Mouse (Mus musculus) heart, postnatal 10 days (tissue): ENCODE data around the gene Kbtbd4. TPM values are rescaled to one million over a fixed set of nuclear protein-coding genes. Genes with fewer than 3 reads are reported as not detected.
"Not testable (repeated sequence)": the region's sequence is repeated elsewhere in the genome, so short reads cannot be mapped to it uniquely, and the experiment has no call there.

Source experiments
- DNase-seq, 2 experiments: peaks; one replicate each; pipeline ENCODE4 v3.0.0; 2021
- intact Hi-C: fragments of 180-260 bp; cut with DNase I; formaldehyde crosslinking; loops from one replicate; pipeline ENCODE4 v1.15.1; 2025
- total RNA-seq, 2 experiments: library from RNA; stranded (reverse); gene quantifications; 2 replicates each; pipeline ENCODE4 v1.2.3; 2021

Gene Kbtbd4
- total RNA-seq, 2 experiments from 2014 or later: 21.7 to 26.1 TPM

DNA sequence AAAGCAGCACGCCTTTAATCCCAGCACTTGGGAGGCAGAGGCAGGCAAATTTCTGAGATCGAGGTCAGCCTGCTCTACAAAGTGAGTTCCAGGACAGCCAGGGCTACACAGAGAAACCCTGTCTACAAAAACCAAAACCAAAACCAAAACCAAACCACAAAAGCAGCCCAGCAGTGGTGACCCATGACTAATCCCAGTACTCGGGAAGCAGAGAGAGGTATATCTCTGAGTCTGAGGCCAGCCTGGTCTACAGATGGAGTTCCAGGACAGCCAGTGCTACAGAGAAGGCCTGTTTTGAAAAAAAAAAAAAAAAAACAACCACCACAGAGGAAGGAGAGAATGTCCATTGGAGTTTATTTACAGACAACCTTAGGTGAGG is 10.3 kb upstream of the Kbtbd4 start:
- DNase-seq, intact Hi-C loops: not testable (repeated sequence)

DNA sequence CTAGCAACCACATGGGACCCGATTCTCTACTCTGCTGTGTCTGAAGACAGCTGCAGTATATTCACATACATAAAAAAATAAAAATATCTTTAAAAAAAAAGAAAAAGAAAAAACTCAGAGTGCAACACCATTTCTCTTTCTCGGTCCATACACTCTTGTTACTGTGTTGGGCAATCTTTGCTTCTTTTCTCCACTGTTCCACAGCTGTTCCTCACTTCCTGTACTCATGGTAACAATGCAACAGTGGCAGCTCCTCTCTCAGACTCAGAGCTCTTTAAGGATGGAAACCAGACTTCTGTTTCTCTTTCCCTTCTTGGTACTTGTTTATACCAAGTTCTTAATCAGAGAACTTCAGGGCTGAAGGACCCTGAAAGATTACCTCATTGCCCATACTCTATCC is 1.1 kb upstream of the Kbtbd4 start:
- DNase-seq: no peak
- intact Hi-C loops: loop anchor here (5.0 kb wide), 1 partner anchor 36 kb away; no protein-coding TSS in a partner anchor

DNA sequence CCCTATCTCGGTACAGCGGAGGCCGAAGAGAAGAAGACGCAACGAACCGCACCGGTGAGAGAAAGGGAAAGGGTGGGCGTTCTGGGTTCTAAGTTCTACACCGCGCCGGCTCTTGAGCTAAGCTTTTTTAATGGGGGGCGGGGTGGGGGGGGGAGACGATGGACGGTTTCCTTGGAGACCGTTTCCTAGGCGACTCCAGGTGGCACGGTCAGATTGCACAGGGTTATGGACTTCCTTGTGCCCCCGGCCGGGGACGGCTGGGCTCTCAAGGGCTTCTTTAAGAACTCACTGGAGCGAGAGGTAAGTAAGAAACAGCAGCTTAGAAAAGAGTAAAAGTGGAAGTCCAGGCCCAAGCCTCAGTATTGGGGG is 300 bp downstream of the Kbtbd4 start:
- DNase-seq: no peak
- intact Hi-C loops: loop anchor here (5.0 kb wide), 1 partner anchor 38 kb away; no protein-coding TSS in a partner anchor

DNA sequence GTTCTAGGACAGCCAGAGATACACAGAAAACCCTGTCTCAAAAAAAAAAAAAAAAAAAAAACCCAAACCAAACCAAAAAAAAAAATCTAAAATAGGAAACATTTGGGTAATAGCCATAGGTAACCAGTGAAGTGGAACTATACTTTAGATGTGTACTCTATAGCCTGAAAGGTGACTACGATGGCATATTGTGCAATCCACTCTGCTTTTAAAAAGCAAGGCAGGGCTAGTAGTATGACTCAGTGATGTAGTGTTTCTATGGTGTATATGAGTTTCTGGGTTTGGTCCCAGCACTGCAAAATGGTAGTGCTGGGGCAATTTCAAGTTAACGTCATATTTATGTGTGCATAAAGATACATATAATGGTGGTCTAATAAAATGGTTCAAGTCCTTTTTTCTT is 2.2 kb downstream of the Kbtbd4 start:
- intact Hi-C loops: no loop called here
- no peak for DNase-seq

DNA sequence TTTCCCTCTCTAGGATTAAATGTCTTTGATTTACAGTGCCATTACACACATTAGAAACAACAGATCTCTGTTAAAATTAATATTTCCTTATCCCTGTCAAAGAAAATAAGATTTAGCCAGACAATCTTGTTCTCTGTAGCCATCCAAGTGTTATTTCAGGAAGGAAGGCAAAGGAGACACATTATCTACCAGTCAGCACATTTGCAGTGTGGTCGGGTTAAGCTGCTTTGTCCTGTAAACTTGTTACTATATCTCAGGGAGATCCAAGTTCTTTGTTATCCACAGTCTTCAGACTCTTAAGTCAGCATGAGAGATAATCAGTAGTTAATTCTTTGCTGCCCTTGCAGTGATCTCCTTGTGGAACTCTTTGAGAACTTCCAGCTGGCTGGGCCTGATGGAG is 6.3 kb downstream of the Kbtbd4 start:
- intact Hi-C loops: no loop called here

DNA sequence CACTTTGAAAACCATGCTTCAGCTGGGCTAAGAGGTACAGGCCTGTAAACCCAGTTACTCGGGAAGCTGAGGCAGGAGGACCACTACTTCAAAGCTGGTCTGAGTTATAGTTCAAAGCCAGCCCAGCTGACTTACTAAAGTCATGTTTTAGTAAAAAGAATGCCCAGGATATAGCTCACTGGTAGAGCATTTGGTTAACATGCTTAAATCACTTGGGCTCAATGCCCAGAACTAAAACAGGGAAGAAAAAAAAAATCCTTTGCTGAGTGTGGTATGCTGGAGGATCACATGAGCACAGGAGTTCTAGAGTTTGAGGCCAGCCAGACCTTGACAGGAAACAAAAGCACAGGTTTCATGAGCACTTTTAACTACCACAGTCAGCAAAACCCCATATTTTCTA is 7.1 kb downstream of the Kbtbd4 start:
- intact Hi-C loops: no loop called here
- no peak for DNase-seq

More for the DNA sequence above, 6.3 kb downstream of the Kbtbd4 start:
- no peak for DNase-seq

DNA sequence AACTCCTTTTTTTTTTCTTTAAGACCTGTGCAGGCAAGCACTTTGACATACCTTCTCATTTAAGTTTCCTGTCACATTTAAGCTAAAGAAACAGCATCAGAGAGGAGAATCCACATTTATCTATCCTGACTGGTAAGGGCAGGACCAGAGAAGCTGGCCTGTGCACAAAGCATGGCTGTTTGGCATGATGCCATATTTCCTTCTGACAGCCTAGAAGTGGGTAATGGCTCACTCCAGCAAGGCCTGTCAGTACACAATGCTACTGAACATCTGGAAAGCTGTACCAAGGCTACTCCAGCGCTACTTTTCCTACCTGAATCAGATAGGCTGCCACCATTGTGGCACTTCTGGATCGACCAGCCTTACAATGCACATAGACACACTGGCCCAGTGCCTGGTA is 9.1 kb downstream of the Kbtbd4 start:
- intact Hi-C loops: no loop called here

DNA sequence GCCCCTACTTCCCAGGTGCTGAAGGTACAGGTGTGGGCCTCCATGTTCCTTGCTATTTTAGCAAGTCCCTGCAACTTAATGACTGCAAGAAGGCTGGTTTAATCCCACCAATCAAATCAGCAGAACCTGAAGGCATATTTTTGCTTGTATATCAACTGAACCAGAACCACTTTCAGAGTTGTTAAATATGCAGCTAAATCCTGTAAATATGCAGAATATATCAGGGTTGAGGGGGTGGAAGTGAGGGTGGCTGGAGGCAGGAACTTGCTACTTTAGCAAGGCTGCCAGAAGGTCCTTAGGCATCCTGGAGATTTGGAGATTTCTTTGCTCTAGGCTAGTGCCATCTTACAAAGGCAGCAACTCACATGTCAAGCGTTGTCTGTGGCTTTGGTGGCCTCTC is 11.0 kb downstream of the Kbtbd4 start:
- DNase-seq: no peak
- intact Hi-C loops: no loop called here

More for the DNA sequence above, 9.1 kb downstream of the Kbtbd4 start:
- peak; percentile 58 to 63 for DNase-seq

DNA sequence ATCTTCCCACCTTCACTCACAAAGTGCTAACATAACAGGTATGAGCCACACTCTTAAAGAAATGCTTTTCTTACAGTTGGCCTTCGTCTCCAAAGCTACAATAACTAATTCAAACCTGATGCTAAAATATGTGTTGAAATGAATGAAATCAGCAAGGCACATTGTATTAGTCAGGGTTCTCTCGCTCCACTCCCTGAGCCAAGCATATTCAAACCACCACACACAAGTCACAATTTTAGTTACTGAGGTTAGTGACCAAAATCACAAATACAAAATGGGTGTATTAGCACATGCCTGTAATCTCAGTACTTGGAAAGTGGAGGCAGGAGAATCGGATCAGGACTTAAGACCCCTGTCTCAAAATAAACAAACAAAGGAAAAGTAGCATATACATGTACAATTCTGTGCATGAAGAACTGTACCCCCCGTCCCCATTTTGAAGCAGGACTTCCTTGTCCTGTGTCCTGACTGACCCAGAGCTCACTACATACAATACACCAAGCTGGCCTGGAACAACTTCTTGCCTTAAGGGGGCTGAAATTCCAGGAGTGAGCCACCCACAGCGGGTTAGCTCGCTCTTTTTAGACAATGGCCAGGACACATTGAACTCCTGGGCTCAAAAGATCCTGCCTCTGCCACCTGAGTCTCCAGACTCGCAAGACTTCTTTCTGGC is 12.2 kb downstream of the Kbtbd4 start:
- intact Hi-C loops: no loop called here
- no peak for DNase-seq

DNA sequence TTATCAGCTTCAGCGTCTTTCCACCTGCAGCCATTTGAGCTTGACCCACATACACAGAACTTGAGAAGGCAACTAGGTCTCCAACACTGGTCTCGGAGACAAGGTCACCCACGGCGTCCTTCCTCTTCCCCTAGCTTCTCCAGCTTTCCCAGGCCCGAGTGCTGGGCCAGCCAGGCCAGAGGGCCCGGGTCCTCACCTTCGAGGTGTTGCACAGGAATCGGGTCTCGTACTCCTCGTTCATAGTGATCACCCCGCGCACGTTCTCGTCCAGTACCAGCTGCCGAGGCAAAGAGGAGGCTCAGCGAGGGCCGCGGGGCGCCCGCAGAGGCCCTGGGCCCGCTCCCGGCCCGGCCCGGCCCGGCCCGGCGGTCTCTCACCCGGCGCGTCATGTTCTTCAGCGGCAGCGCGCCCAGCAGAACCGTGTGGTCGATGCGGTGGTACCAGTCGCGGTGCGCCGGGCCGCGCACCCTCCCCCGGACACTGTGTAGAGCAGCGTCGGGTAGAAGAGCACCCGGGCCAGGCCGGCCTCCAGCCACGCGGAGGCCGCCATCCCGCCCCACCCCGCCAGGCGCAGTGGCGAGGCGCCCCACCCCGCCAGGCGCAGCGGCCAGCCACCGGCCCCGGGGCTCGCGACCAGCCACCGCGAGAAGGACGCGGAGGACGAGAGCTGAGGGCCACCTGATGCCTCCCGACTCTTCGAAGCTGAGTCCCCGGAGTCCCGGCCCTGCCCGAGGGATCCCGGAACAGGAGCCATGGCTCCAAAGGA is 12.9 kb downstream of the Kbtbd4 start:
- intact Hi-C loops: no loop called here
- DNase-seq: peak; percentile 85 to 89

DNA sequence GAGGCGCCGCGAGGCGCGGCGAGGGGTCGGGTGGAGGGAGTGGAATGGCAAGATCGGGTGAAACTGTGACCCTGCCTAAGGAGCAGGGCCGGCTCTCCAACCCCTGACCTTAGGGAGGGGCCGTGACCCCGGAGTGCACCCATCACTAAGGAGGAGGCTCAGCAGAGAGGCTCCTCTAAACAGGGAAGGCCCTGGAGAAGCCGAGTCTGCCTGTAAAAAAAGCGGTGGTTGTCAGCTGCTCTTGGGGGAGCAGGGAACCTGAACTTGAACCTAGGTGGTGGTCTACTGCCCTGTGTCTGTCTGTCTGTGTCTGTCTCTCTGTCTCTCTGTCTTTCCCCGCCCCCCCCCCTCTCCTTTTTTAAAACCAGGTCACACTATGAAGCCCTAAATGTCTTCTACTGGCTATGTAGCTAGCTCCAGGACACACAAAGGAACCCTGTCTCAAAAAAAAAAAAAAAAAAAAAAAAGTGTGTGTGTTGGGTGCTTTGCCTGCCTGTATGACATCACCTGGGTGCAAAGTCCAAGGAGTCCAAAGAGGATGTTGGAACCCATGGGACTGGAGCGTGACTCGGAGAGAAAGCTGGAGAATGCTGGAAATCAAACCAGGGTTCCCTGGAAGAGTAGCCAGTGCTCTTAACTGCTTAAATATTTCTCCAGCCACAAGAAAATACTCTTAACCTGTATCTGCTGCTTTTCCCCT is 13.6 kb downstream of the Kbtbd4 start:
- DNase-seq: peak in 1 of 2 experiments; percentile 39
- intact Hi-C loops: no loop called here

DNA sequence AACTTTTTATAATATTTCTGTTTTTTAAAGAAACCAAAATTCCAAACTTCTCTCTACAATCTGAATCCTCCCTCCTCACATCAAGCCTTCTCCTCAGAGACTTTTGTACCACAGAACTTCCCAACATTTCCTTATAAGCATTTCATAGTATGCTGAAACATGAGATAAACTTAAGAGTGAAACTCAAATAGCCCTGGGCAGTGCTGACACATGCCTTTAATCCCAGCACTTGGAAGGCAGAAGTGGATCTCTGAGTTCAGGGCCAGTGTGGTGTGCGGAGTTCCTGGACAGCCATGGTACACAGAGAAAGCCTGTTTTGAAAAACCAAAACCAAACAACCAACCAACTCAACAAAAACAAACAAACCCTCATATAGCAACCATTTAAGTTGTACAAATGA is 16.6 kb downstream of the Kbtbd4 start:
- DNase-seq: no peak
- intact Hi-C loops: no loop called here

DNA sequence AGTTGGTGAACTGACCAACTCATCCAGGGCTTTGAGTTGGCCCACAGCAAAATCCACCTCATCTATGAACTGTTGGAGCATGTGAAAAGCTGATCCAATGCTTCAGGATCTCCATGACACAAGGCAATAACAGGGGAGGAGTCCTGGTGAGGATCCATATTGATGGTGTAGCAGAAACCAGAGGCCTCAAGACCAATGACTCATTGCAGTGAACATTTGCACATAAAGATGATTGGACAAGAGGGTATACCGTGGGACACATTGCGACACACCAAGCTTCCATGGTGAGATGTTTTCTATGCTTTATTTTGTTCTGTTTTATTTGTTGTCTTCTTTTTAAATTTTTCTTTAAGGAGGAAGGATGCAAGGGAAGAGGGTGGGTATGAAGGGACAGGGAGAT is 18.1 kb downstream of the Kbtbd4 start:
- intact Hi-C loops: no loop called here
- DNase-seq: no peak

DNA sequence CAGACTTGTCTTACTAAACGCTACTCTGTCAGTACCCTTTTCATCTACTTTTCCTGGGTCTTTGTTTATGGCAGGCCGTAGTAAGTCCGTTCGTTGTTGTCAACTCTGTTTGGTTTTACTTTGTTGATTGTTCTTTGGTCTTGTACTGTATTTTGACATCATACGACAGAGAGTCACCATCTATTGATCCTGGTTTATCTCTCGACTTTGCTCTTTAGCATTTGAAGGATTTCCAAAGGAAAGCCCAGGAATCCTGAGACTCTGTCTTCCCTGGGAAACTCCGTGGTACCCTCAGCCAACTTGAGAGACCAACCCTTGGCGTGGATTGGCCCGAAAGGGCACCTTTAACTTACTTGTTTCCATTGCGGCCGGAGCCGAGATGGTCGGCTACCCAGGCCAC is 24.0 kb downstream of the Kbtbd4 start:
- no peak for DNase-seq
- intact Hi-C loops: no loop called here

DNA sequence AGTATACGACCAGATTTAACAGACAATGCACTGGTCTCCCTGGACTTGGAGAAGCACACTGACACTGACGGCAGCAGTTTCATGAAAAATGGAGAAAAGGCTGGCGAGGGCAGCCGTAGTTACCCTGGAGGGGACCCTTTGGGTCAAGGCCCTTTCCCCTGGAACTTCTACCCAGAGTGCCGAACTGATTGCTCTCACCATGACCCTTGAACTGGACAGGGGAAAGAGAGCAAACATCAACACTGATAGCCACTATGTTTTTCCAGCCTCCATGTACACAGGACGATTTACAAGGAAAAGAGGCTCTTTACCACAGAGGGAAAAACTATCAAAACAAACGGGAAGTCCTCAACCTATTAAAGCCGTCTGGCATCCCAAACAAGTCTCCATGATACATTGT is 27.3 kb downstream of the Kbtbd4 start:
- no peak for DNase-seq
- intact Hi-C loops: no loop called here

DNA sequence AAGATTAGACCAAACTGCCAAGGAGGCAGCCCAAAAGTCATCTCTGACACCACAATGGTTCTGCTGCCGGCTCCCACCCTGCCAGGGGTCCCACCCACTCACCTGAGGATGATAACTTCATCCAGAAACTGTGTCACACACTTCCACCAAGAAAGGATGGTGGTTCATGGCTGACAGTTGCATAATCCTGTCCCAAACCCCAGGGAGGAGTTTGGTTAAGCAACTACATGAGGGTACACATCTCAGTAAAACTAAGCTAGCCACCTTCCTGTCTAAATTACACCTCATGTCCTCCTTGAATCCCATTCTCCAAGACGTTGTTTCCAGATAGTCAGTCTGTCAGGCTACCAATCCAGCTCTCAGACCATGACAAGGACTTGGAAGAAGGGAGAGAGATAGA is 27.7 kb downstream of the Kbtbd4 start:
- no peak for DNase-seq
- intact Hi-C loops: no loop called here

DNA sequence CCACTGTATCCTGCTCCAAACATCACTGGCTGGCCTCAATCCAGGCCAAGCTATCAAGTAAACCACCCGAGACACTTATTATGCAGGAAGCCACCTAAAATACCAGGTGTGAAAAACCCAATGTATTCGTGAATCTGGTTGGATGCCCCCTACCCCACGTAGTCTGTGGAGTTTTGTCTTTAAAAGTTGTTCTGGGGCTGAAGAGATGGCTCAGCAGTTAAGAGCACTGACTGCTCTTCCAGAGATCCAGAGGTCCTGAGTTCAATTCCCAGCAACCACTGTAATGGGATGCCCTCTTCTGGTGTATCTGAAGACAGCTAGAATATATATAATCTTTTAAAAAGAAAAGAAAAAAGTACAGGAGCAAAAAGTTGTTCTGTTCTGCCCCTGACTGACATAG is 33.8 kb downstream of the Kbtbd4 start:
- intact Hi-C loops: no loop called here

DNA sequence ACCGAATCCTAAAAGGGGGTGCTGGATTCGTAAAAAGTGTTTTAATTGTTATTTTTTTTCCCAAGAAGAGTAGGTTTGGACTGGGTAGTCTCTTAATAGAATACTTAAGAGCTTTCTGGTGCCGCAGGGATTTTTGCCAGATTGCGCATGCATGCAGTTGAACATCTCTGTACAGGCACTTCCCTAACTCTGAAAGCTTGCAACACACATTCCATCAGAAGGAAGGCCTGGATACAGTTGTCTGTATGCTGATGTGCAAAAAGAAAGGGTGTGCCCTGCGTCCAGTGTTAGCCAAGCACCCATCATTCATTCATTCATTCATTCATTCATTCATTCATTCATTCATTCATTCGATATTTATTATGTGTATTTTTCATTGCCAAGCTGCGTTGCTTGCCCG is 35.2 kb downstream of the Kbtbd4 start:
- intact Hi-C loops: loop anchor here (2.0 kb wide), 1 partner anchor 115 kb away; the partner anchor contains the start of gene Psmc3
- DNase-seq: peak in 1 of 2 experiments; percentile 23

More for the DNA sequence above, 33.8 kb downstream of the Kbtbd4 start:
- DNase-seq: no peak

DNA sequence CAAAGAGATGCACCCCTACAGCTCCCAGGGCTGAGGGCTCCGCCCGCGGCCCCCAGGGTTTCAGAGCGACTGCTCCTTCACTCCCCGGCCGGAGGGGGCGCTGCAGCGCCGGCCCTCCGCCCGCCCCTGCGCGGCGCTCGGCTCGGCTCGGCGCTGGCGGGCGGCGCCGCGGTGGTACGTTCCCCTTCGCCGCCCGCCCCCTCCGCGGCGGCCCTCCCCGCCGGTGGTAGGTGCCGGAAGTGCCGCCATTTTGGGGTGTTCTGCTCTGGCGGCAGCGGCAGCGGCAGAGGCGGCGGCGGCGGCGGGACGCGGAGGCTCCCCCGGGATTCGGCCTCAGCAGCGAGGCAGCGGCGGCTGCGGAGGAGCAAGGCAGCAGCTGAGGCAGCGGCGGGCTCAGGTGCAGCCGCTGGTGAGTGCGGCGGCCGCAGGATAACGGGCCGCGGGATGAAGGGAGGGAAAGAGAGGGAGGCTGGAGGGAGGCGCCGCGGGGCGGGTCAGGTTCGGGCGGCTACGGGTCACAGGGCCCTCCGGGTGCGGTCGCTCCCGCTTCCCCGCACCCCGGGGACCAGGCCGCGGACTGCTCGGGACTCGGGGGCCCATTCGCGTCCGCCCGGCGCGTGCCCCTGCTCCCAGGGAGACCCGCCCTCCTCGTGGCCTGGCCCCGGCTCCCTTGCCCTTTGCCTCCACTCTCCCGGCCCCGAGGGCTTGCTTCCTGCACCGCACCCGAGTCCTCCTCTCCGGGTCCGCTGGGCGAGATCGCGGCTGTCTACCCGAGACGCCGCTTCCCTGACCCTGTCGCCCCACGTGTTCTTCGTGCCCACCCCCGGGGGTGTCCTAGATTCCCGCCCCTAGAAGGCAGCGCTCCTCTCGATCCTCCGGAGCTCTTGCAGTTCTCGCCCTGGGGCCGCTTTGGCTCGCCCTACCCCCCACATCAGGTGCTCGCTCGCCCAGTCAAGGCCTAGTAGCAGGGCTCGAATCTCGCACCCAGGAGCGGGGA is 36.0 kb downstream of the Kbtbd4 start, which contains the start of gene Celf1:
Gene Celf1 (plus strand): TSS at position 150 of the 997 bp plus-strand sequence.
- intact Hi-C loops: loop anchor here (2.0 kb wide), 1 partner anchor 114 kb away; the partner anchor contains the start of gene Psmc3
- DNase-seq: peak; percentile 87 to 90

DNA sequence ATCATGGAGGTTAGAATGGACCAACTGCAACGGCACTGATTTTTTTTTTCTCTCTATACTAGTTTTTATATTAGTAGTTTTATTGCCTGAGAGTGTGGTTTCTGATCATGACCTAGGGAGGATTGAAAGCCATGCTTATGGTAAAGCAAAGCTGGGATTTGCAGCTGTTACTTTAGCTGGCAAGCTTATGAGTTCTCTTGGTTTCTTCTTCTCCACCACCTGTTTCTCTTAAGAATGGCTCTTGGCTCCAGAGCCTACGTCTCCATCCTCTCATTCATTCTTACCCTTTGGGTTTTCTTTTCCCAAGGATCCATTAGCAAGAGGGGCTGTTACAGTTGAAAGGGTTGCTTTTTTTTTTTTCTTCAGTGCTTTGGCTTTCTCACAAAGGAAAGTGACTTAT is 37.2 kb downstream of the Kbtbd4 start:
- intact Hi-C loops: loop anchor here (2.0 kb wide), 1 partner anchor 113 kb away; the partner anchor contains the start of gene Psmc3

More for the DNA sequence above, 37.2 kb downstream of the Kbtbd4 start:
- no peak for DNase-seq
